Mouse (Mus musculus): Measurements from ENCODE around the gene Nop53.

DNA sequence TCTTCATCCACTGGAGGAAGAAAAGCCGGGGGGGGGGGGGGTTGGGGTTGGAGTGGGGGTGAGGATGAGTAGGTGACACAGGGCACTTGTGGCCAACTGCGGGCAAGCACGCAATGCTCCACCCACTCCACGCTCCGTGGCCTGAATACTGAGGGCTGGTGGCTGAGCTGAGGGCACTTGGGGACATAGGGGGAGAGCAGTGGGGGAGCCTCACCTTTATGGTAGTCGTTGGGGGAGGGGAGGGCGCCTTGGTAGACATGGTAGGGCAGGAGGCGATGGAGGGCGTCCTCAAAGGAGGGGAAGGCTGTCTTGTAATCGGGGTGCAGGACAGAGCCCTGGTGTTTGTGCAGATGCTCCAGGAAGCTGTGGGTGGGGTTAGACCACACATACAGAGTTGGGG lies 29.6 kb upstream of the Nop53 start:
- TF ChIP-seq CTCF (IDR thresholded peaks at IDR 0.05) (no peak), EP300 (IDR thresholded peaks at IDR 0.05) (no peak)
